Mouse (Mus musculus) midbrain, embryonic 16.5 days (tissue): ENCODE data around the gene Vps8. TPM values are rescaled to one million over a fixed set of nuclear protein-coding genes. Genes with fewer than 3 reads are reported as not detected.

ENCODE experiments used
- ATAC-seq: fragments of 200-750 bp; cut with Nextera tagmentation; 2 replicates; pipeline ENCODE4 v1.8.0; 2017; ENCODE audit warnings: moderate TSS enrichment
- H3K27ac ChIP-seq: fragments of 300-500 bp; sonication (generic); 2 replicates; pipeline ENCODE4 v1.5.1; 2014; ENCODE audit warnings: mild to moderate bottlenecking, low read length, mixed read lengths
- H3K27me3 ChIP-seq: fragments of 300-500 bp; sonication (generic); 2 replicates; pipeline ENCODE4 v1.6.1; 2014; ENCODE audit warnings: low read depth, low read length, mixed read lengths; ENCODE audit not compliant: control insufficient read depth, insufficient read depth
- H3K36me3 ChIP-seq: fragments of 300-500 bp; sonication (generic); 2 replicates; pipeline ENCODE4 v1.6.1; 2014; ENCODE audit warnings: mild to moderate bottlenecking, low read length, moderate library complexity, mixed read lengths; ENCODE audit not compliant: control insufficient read depth, insufficient read depth
- H3K4me1 ChIP-seq: fragments of 300-500 bp; sonication (generic); 2 replicates; pipeline ENCODE4 v1.6.1; 2014; ENCODE audit warnings: mild to moderate bottlenecking, low read length, mixed read lengths; ENCODE audit not compliant: control insufficient read depth, insufficient read depth
- H3K4me2 ChIP-seq: fragments of 300-500 bp; sonication (generic); 2 replicates; pipeline ENCODE4 v1.6.1; 2014; ENCODE audit warnings: mild to moderate bottlenecking, low read length, mixed read lengths
- H3K4me3 ChIP-seq: fragments of 300-500 bp; sonication (generic); 2 replicates; pipeline ENCODE4 v1.5.1; 2014; ENCODE audit warnings: low read depth, mild to moderate bottlenecking, low read length, moderate library complexity, mixed read lengths
- H3K9ac ChIP-seq: fragments of 300-500 bp; sonication (generic); 2 replicates; pipeline ENCODE4 v1.6.1; 2014; ENCODE audit warnings: low read depth, low read length, mixed read lengths
- H3K9me3 ChIP-seq: fragments of 300-500 bp; sonication (generic); replicated peaks from 2 replicates; pipeline ENCODE4 v1.6.1; 2014; ENCODE audit warnings: mild to moderate bottlenecking, low read length, mixed read lengths; ENCODE audit not compliant: control insufficient read depth, poor library complexity, severe bottlenecking
- WGBS: fragments of 180-500 bp; shearing (Covaris S2); extraction: QIAGEN DNeasy Blood & Tissue Kit; methylation state at CpG from one replicate; pipeline ENCODE4 v1.1.7; 2014; 5-methylcytosine and 5-hydroxymethylcytosine counted together
- polyA plus RNA-seq: library from polyadenylated mRNA; unstranded; fragments of >200 nt; fragmentation: Nextera tagmentation; extraction: Ambion mirVana; gene quantifications from 2 replicates; pipeline ENCODE4 v1.2.1, GENCODE M21; 2015

Vps8 gene
- polyA plus RNA-seq, 1 experiment from 2014 or later: 41.2 TPM

GRCm38 (mm10) chr16:21642906-21643305 lies 220.0 kb downstream of the Vps8 start:
- Histone ChIP-seq H3K4me2 (no peak overlapping the region), H3K36me3 (0 out of 2 replicates have a peak, but pooled peaks cover 7% of the 10 kb centered on the region), H3K27ac (no peak overlapping the region), H3K9me3 (no peaks in the 10 kb centered on the region), H3K4me1 (no peaks in the 10 kb centered on the region), H3K4me3 (no peak overlapping the region), H3K9ac (no peak overlapping the region), H3K27me3 (no peaks in the 10 kb centered on the region)
- 96% methylated on average over 5 of the region's 5 CpGs for WGBS
- ATAC-seq: no peak

- no peaks in the 10 kb centered on the region for H3K4me1 ChIP-seq
- no peaks in the 10 kb centered on the region for H3K9me3 ChIP-seq
- peak overlapping the region; percentile 32; the same call in 1 of the 2 replicates for H3K27ac ChIP-seq
- WGBS: 81% methylated on average over 2 of the region's 2 CpGs
- no peak overlapping the region for H3K4me3 ChIP-seq
- no peak overlapping the region for H3K9ac ChIP-seq
- no peak overlapping the region for H3K4me2 ChIP-seq
- H3K36me3 ChIP-seq: 0 out of 2 replicates have a peak, but pooled peaks cover 7% of the 10 kb centered on the region
- ATAC-seq: 0 out of 2 replicates have a peak, but pooled peaks have one; percentile 17
- no peaks in the 10 kb centered on the region for H3K27me3 ChIP-seq
Observed at GRCm38 (mm10) chr16:21643621-21644041, 220.7 kb downstream of the Vps8 start.

GRCm38 (mm10) chr16:21644066-21644561 lies 221.2 kb downstream of the Vps8 start:
- Histone ChIP-seq H3K36me3 (0 out of 2 replicates have a peak, but pooled peaks cover 7% of the 10 kb centered on the region), H3K27ac (peak overlapping the region; percentile 55), H3K4me1 (no peaks in the 10 kb centered on the region), H3K4me3 (no peak overlapping the region), H3K27me3 (no peaks in the 10 kb centered on the region), H3K9ac (peak overlapping the region; percentile 34; the same call in 1 of the 2 replicates), H3K9me3 (no peaks in the 10 kb centered on the region), H3K4me2 (no peak overlapping the region)
- 46% methylated on average over 17 of the region's 17 CpGs for WGBS
- ATAC-seq: no peak

- ATAC-seq: no peak
- WGBS: 55% methylated on average over 3 of the region's 3 CpGs
Observed at GRCm38 (mm10) chr16:21644574-21644973, 221.7 kb downstream of the Vps8 start.

GRCm38 (mm10) chr16:21645915-21646314 lies 223.0 kb downstream of the Vps8 start:
- Histone ChIP-seq H3K9ac (no peak overlapping the region), H3K4me2 (no peak overlapping the region), H3K27ac (no peak overlapping the region), H3K4me1 (no peaks in the 10 kb centered on the region), H3K36me3 (0 out of 2 replicates have a peak, but pooled peaks cover 7% of the 10 kb centered on the region), H3K27me3 (no peaks in the 10 kb centered on the region), H3K4me3 (no peak overlapping the region), H3K9me3 (no peaks in the 10 kb centered on the region)
- 86% methylated on average over 3 of the region's 3 CpGs for WGBS
- ATAC-seq: no peak

More at GRCm38 (mm10) chr16:21644574-21644973, 221.7 kb downstream of the Vps8 start:
- H3K27ac ChIP-seq: peak overlapping the region; percentile 55
- peak overlapping the region; percentile 34; the same call in 1 of the 2 replicates for H3K9ac ChIP-seq
- no peaks in the 10 kb centered on the region for H3K4me1 ChIP-seq
- no peaks in the 10 kb centered on the region for H3K9me3 ChIP-seq
- H3K27me3 ChIP-seq: no peaks in the 10 kb centered on the region
- 0 out of 2 replicates have a peak, but pooled peaks cover 7% of the 10 kb centered on the region for H3K36me3 ChIP-seq
- no peak overlapping the region for H3K4me2 ChIP-seq
- H3K4me3 ChIP-seq: no peak overlapping the region

GRCm38 (mm10) chr16:21646496-21646895 lies 223.6 kb downstream of the Vps8 start:
- H3K27ac ChIP-seq: no peak overlapping the region
- H3K9ac ChIP-seq: no peak overlapping the region
- 0 out of 2 replicates have a peak, but pooled peaks cover 7% of the 10 kb centered on the region for H3K36me3 ChIP-seq
- H3K4me2 ChIP-seq: no peak overlapping the region
- no peaks in the 10 kb centered on the region for H3K9me3 ChIP-seq
- 52% methylated on average over 3 of the region's 3 CpGs for WGBS
- H3K27me3 ChIP-seq: no peaks in the 10 kb centered on the region
- no peak for ATAC-seq
- no peak overlapping the region for H3K4me3 ChIP-seq
- H3K4me1 ChIP-seq: no peaks in the 10 kb centered on the region

GRCm38 (mm10) chr16:21648800-21649199 lies 225.9 kb downstream of the Vps8 start:
- Histone ChIP-seq H3K36me3 (peaks cover 14% of the 10 kb centered on the region; the same call in 1 of the 2 replicates), H3K9ac (no peak overlapping the region), H3K4me2 (no peak overlapping the region), H3K27me3 (no peaks in the 10 kb centered on the region), H3K9me3 (no peaks in the 10 kb centered on the region), H3K4me1 (no peaks in the 10 kb centered on the region), H3K27ac (no peak overlapping the region), H3K4me3 (no peak overlapping the region)
- ATAC-seq: no peak
- WGBS: 80% methylated on average over 4 of the region's 4 CpGs

- H3K4me1 ChIP-seq: peaks cover 7% of the 10 kb centered on the region
- H3K27ac ChIP-seq: no peak overlapping the region
- 66% methylated on average over 3 of the region's 3 CpGs for WGBS
- H3K9ac ChIP-seq: no peak overlapping the region
- ATAC-seq: no peak
- no peak overlapping the region for H3K4me2 ChIP-seq
- H3K4me3 ChIP-seq: no peak overlapping the region
- peaks cover 9% of the 10 kb centered on the region; the same call in 1 of the 2 replicates for H3K36me3 ChIP-seq
- H3K9me3 ChIP-seq: no peaks in the 10 kb centered on the region
- H3K27me3 ChIP-seq: no peaks in the 10 kb centered on the region
Observed at GRCm38 (mm10) chr16:21650289-21650688, 227.4 kb downstream of the Vps8 start.

- no peak for ATAC-seq
- Histone ChIP-seq H3K4me3 (no peak overlapping the region), H3K27ac (no peak overlapping the region), H3K27me3 (no peaks in the 10 kb centered on the region), H3K4me2 (no peak overlapping the region), H3K9me3 (no peaks in the 10 kb centered on the region), H3K9ac (no peak overlapping the region), H3K4me1 (peaks cover 15% of the 10 kb centered on the region), H3K36me3 (peaks cover 9% of the 10 kb centered on the region; the same call in 1 of the 2 replicates)
- WGBS: 94% methylated on average over 4 of the region's 4 CpGs
Observed at GRCm38 (mm10) chr16:21651161-21651560, 228.2 kb downstream of the Vps8 start.
